Mouse (Mus musculus) lung, postnatal 14 days (tissue): ENCODE data around the gene Igf1r.
A peak's percentile ranks its signal among the peaks of the same experiment; 100 is the strongest.

Source experiments
- DNase-seq: peaks from one replicate; pipeline ENCODE4 v3.0.0; 2021

Igf1r gene

GRCm38 (mm10) chr7:68087496-68087895 lies 134.9 kb downstream of the Igf1r start:
- no peak for DNase-seq

- no peak for DNase-seq
Measured at GRCm38 (mm10) chr7:68088825-68089224, 136.2 kb downstream of the Igf1r start.

- no peak for DNase-seq
Measured at GRCm38 (mm10) chr7:68089725-68090124, 137.1 kb downstream of the Igf1r start.

GRCm38 (mm10) chr7:68090576-68090975 lies 137.9 kb downstream of the Igf1r start:
- no peak for DNase-seq

DNA sequence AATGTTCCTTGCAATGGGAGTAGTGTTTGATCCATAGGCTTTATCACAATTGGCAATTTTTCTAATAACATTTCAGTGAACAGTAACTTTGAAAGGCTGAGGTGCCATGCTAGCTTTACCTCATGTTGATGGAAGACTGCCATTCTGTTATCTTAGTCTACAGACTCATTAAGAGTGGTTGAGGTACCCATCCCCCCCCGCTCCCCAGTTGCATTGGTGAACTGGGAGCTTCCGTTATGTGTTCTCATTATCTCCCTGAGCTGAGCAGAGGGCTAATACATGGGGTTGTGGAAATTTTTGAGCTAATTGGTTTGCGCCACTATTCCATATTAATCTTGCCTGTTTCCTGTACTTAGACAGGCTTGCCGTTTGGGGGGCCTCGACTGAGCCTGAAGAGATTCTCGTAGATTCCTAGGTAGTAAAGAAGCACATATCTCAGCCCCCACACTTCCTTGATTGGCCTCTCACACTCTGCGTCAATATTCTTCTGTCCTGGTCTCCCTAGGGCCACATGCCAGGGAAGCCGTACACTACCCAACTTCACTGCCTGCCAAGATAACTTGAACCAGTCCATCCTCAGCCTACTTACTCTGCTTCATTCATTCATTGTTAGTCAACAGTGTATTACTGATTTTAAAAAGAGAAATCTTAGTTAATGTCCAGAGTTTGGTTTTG lies 139.8 kb downstream of the Igf1r start:
- no peak for DNase-seq

- DNase-seq, result no peak
Measured at GRCm38 (mm10) chr7:68093817-68094216, 141.2 kb downstream of the Igf1r start.

GRCm38 (mm10) chr7:68095574-68095973 lies 142.9 kb downstream of the Igf1r start:
- DNase-seq, result no peak

GRCm38 (mm10) chr7:68096411-68096810 lies 143.8 kb downstream of the Igf1r start:
- no peak for DNase-seq

- no peak for DNase-seq
Measured at GRCm38 (mm10) chr7:68097081-68097836, 144.6 kb downstream of the Igf1r start.

DNA sequence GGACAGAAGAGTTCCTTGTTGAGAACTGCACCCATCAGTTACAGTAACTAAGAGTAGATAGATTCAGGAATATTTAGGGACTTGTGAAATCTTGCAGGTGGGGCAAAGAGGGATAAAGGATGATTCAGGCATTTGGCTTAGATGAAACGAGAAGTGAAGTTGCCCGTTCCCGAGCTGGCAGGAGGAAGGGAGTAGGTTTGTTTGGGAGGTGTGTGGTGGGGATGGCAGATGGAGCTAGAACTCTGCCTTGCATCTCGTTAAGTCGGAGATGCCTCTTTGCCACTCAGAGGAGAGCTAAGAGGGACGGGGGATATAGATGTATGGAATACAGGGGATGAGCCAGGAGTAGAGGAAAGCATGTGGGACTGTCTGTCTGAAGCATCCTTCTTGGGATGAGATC lies 145.5 kb downstream of the Igf1r start:
- no peak for DNase-seq

GRCm38 (mm10) chr7:68100388-68100787 lies 147.8 kb downstream of the Igf1r start:
- no peak for DNase-seq

DNA sequence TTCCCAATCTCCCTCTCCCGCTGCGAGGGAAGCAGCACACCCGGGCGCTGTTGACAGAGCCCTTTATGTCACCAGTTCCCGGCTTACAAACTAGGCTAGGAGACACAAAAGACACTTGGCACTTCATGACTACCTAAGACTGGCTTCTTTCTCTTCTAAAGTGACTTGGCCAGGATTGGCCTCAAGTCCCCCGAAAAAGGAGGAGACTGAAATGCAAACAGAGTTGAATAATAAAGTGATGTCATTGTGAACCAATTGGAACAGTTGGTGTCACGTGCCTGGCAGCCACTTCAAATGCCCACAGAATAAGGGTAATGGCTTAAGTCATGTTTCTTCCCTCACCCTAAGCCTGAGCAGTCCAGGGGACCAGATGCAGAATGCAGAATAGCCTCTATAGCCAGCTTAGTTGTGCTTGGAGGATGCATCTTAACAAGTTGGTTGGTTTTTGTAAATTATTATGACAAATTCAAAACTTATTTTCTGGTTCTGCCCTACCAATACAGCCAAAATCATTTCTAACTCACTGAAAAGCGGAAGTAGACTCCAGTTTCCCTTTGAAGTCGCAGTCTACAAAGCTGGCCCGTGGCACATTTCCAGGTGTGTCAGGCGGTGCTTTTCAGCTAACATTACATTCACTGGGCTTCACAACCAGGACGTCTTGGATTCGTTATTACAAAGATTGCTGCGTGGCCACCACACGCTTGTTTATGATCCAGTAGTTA lies 150.0 kb downstream of the Igf1r start:
- DNase-seq, result peak; percentile 58

DNA sequence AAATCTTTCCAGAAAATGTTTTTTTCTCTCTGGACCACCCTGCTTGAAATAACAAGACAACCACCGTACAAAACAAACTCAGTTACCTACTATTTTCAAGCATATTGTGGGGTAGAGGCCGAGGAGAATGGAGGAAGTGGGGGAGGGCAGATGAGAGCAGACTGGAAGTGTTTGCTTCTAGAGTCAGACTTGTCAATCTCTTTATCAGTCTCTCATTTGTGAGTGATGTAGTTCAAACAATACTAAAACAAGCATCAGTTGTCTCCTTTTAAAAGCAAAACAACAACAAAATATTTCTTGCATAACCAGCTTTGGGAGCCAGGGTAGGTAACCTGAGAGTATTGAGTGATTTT lies 150.5 kb downstream of the Igf1r start:
- no peak for DNase-seq

DNA sequence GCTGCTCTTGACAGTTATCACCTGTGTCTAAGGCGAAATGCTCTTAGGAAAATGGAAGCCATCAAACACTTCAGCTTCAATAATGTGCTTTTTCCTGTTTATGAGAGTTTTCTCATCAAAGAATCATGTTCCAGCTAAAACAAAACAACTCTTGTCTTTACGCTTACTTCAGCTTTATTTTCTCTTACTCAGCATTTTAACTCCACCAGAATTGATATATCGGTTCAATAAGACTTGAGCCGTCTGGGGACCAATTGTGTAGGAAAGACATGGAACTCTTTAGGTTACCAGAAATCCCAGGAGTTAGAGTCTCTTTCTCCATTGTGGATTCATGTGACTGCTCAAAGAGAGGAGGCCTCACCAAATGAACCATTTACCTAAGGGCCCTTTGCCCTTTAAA lies 158.9 kb downstream of the Igf1r start:
- DNase-seq, result no peak

DNA sequence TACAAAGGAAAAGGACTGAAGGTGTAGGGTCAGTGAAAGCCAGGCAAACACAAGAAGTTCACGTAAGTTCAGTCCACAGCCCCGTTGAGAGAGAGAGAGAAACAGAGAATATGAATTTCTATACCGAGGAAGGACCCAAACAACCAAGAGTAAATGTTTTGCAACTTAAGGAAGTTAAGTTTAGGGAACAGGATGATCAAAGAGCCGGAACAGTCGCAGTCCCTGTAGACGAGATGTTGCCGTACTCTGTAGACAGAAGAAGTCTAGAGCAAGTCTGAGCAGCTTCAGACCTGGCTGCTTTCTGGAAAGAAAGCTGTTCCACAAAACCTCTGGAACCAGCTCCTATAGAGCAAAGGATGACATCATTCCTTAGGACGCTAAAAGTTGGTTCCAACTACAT lies 160.0 kb downstream of the Igf1r start:
- no peak for DNase-seq

DNA sequence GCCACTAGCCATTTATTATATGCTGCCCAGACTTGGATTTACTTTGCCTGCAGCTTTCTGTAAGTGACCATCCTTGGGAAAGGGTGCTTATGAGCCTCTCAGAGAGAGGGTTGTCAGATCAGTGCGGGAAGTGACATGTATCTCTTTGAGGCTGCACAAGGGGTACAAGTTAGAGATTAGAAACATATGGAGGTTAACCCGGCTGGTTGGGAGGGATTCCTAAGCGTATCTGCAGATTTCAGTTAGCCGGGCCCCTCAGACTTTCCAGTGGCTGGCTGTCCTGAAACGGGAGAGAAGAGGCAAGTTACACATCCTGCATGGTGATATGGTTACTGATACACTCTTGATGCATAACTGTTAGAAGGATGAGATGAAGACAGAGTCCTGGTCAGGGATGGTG lies 161.7 kb downstream of the Igf1r start:
- DNase-seq, result no peak

DNA sequence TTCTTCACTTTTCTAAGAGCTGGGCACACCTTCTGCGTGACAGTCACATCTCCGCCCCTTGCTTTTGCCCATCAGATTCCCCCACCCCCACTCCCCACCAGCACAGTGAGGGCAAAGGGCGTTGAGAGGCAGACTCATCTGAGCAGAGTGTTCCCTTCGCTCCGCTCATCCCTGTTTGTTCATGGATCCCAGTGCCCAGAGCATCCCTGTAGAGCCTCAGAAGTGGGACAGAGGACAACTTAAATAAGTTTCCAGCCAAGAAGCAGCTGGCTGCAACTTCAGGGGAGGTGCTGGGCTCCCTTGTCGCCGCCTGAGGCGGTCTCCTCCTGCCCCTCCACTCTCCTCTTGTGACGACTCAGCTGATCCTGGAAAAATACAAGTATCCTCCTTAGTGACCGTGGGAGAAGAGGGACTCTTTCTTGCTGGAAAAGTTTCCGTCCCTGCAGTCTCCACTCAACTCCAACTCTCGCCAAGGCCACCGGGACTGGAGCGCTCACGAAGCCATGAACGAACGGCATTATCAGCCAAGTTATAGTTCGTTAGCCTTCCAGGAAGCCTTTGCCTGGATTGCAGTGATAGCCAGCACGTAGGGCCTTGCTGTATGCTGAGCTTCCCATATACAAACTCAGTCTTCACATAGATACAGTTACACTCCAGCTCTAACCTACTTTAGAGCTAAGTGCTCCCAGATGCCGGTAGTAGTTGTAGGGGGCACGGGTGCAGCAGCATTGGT lies 162.5 kb downstream of the Igf1r start:
- DNase-seq, result no peak

DNA sequence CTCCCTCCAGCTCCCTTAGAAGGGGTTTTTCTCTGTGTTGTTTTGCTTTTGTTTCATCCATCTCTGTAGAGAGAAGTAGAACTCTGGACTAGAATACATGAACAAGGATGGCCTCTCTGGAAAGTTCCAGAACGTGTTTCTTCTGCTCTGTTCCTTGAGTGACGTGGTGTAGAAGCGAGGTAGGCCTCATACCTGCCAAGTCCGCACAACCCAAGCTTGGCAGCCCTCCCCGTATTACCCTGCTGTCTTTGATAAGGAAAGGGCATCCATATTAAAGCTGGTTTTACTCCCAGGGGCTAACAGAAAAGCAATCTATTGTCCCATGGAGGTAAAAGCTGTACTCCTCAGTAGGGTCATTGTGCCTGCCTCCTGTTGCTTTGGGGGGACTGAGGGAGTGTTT lies 164.9 kb downstream of the Igf1r start:
- no peak for DNase-seq

DNA sequence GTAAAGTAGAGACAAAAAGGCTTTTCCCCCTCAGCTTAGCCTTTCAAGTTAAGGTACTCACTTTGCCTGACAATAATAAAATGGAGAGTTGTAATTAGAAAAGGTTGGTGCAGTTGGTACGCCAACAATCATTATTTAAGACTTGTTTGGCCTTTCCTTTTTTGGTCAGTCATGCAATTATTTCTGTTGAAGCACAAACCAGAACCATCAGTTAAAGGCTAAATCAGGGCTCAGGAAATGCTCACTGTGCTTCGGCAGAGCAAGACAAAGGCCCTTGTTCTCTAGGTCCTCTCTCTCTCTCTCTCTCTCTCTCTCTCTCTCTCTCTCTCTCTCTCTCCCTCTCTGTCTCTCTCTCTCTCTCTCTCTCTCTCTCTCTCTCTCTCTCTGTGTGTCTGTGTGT lies 165.4 kb downstream of the Igf1r start:
- DNase-seq, result no peak

DNA sequence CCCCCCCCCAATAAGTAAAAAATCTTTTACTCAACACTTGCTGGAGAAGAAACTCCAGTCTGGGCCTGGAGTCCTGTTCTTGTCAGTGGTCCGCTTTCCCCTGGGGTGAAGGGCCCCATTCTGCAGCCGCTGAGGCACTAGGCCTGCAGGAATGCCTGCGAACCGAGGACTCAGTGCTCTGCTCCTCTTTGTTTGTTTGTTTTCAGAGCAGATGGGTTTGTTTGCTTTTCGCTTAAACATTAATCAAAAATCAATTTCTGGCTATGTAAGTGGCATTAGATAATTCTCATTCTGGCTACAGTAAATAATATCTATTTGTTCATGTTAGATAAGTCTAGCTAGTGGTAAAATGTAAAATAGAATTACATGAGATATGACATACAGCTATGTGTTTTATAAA lies 167.0 kb downstream of the Igf1r start:
- no peak for DNase-seq

DNA sequence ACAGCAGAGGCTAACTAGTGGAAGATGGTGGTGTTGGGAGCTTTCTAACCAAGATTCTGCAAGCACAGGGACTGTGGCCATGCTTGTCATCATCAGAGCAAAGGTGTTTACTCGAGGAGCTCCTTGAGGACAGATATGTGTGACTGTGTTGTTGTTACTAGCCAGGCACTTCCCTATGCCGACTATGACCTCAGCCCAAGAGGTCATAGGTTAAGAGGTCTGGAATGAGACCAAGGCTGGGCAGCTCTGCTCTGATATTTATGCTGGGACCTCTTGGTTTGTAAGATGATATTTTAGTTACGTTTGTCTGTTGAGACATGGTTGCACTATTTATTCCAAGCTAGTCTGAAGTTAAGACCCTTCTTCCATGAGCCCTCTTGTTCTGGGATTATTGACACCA lies 169.8 kb downstream of the Igf1r start:
- DNase-seq, result no peak

- no peak for DNase-seq
Measured at GRCm38 (mm10) chr7:68125347-68125746, 172.7 kb downstream of the Igf1r start.

DNA sequence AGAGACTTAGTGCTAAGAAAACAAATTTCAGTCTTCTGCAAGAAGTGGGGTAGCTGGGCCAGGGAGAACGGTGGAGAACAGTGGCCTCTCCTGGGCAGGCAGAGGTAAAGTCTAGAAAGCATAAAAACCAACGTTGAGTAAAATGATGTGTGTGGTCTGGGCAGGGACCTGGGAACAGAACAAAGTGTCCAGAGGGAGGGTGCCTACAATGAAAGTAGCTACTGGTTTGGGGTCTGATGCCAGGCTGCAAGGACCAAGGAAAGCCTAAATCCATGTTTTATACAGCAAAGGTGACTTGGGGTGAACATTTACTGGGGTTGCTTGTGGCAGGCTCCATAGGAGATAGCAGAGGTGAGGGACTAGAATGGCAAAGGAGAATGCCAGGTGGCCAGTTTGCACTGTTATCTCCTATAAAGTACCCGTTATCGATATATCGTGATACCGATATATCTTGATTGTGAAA lies 175.2 kb downstream of the Igf1r start:
- peak; percentile 63 for DNase-seq
